Mouse (Mus musculus) E14TG2a.4 (cell line): ENCODE measurements at regions not wholly inside any gene's neighbourhood (a gene's known extent, or its start where the extent isn't known, plus 50 kb on each side); places are given as distances from the start of the nearest gene placed in this dataset.

Experiments
- CTCF ChIP-seq: conservative IDR thresholded peaks from 2 replicates; pipeline ENCODE4 v1.5.1; 2014; ENCODE audit warnings: low read length
- NANOG ChIP-seq: IDR thresholded peaks from 2 replicates; pipeline ENCODE4 v1.6.1; 2014; ENCODE audit warnings: borderline replicate concordance, low read length, mixed read lengths
- POU5F1 ChIP-seq: IDR thresholded peaks from 2 replicates; pipeline ENCODE4 v1.6.1; 2014; ENCODE audit warnings: low read length, borderline replicate concordance

DNA sequence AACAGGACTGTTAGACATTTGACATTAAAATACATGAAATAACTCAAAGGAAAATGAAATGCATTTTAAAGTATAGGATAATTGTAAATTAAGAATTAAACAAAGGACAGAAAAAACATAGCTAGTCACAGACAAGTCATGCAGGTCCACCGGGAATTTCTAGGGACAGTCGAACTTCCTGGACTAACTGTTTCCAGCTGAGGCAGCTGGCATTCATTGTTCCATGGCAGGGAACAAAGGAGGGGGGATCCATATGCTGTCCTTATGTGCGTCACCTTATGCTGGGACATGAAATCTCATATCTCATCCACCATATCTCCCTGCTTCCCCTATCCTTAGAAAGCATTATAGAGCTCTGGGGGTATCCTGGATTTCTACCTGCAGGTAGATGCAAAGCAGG is 59.7 kb downstream of the Dkk1 start:
- TF ChIP-seq CTCF: no peak
- no peak for TF ChIP-seq POU5F1
- TF ChIP-seq NANOG: no peak
